Mouse (Mus musculus) neural tube, embryonic 10.5 days (tissue): ENCODE measurements around the gene Camkk2.

Experiments used
- DNase-seq: peaks from one replicate; pipeline ENCODE4 v3.0.0-alpha.2; 2017; ENCODE audit warnings: low spot score; ENCODE audit errors: extremely low spot score

Camkk2 gene

DNA sequence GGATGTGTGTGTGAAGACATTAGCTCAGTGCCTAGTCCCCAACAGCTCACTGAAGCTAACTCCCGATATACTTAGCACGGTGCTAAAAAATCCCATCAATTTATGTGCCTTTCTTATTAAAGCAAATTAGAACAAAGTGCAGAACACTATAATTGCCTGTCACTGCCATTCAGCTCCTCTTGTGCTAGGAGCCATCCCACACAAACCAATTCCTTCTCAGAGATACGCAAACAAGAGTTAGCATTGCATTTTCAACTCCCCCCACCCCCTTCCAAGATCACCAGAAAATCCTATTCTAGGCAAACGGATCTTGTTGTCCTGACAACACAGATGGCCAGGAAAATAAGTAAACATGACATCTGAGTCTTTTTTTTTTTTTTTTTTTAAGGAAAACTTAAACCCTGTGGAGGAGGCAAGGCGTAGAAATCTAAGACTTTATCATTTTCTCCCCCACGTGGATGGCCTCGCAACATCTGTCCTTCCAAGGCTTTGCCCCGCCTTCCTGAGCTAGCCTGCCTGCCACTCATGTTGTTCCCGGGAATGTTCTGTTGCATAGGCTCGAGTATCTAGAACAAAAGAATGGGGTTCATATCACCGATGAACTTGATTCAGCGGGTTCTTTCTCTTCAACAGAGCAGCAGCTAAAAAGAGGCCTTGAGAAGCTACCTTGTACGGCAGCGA lies 4.7 kb upstream of the Camkk2 start:
- no peak for DNase-seq

DNA sequence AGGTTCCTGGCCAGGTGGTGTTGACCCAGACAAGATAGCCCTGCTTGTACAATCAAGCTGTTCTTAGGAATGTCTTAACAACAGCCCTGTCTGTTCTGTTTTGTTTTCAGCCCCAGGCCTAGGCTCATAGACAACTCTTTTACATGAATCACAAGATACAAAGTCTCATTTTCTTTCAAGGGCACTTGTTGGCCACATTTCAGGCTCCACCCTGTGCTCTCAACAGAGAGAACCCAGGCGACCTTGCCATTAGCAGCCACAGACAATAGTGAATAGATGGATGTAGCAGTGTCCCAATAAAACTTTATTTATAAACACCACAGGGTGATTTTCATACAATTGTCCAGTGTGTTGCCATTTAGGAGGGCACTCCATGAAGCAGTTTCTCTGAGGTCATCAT lies 2.9 kb upstream of the Camkk2 start:
- DNase-seq = no peak

DNA sequence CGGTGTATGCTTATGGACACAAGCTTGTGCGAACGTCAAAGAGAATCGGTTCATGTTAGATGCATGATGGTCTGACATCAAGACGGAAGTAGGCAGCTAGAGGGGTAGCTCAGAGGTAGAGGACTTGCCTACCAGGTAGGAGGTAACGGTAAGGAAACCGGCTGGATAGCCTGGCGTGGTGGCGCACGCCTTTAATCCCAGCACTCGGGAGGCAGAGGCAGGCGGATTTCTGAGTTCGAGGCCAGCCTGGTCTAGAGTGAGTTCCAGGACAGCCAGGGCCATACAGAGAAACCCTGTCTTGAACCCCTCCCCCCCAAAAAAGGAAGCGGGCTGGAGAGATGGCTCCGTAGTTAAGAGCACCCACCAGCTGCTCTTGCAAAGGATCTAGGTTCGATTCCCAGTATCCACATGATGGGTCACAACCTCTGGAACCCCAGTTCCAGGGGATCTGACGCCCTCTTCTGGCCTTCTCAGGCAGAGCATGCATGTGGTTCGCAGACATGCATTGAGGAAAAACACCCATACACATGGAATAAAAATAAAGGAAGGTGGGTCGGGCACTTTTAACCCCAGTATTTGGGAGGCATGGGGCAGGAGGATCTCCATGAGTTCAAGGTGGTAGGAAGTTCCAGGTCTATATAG lies 1.7 kb upstream of the Camkk2 start:
- no peak for DNase-seq

DNA sequence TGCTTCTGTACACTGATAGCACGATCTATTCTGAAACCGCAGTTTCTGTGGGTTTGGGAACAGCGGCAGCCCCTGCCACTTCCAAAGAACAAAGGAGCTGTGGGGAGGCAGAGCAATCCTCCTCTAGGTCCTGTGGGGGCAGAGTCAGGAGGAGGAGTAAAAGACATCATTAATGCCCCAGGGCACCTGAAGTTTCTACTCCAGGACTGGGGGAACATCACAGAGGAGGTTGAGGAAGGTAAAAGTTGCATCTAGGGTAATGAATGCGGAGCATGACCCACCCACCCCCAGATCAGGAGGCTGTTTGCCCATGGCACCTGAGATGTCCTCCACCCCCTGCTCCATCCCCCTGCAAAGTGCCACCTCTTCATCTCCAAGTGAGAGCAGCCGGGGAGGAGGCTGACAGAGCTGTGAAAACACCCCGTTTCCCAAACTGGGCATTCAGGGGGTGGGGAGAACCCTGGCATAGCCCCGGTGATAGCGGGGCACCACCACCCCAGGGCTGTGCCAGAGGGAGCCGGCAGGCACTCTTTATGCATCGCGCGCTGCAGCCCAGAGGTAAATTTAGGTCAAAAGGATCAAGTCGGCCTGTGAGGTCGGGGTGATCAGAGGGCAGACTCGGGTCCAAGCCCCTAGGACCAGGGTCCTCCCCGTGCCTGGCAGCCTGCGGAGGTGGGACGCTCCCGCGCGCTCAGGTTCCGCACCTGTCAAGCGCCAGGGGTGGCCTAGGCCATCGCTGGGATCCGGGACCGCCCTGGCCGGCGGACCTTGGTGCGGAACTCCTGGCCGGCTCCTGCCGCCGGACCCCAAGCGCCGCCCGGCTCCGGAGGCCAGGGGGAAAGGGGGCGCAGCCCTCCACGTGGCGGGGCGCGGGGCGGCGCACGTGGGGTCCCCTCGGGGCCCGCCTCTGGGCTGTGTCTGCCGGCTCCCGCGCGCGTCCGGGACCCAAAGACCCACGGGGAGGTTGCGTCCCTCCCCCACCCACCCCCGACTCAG lies 680 bp downstream of the Camkk2 start:
- DNase-seq = peak; percentile 58

DNA sequence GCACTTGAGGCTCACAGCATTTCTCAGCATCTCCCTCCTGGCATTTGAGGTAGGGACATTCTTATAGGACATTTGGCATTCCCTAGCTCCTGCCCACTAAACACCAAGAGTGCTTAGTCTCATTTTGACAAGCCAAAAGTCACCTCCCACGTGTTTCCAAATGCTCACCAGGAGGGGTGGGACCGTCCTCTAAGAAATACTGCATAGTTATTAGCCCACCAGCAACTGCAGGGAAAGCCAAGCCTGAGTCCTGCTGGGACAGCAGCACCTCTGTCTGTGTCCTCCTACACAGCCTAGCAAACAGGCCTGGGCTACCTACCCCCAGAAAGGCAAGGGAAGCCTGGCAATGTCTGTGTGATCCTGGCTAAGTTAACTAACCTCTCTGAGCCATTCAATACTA lies 1.9 kb downstream of the Camkk2 start:
- no peak for DNase-seq

DNA sequence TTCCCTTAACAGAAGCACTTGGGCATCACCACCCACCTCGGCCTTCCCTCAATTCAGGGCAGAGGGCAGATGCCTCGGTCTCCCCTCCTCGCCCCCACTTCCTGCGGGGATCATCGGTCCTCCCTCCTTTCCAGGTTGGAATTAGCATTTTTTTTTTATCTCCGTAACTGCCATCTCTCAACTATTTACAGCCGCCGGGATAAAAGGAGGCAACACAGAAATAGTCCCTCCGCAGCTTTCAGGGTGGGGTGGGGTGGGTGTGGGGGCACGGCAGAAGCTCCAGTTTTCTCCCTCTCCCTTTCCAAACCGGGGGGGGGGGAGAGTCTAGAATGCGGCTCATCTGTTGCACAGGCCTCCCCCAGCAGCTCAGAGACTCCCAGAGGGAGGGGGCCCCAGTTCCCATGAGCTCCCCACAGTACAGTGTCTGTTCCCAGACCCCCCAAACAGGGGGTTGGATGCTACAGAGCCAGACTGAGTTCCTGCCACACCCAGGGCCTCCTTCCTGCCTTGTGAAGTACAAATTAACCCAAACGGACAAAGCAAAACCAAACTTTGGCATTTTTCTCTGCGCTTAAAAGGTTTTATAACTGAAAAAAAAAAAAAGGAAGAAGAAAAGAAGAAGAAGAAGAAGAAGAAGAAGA lies 3.4 kb downstream of the Camkk2 start:
- DNase-seq = no peak

DNA sequence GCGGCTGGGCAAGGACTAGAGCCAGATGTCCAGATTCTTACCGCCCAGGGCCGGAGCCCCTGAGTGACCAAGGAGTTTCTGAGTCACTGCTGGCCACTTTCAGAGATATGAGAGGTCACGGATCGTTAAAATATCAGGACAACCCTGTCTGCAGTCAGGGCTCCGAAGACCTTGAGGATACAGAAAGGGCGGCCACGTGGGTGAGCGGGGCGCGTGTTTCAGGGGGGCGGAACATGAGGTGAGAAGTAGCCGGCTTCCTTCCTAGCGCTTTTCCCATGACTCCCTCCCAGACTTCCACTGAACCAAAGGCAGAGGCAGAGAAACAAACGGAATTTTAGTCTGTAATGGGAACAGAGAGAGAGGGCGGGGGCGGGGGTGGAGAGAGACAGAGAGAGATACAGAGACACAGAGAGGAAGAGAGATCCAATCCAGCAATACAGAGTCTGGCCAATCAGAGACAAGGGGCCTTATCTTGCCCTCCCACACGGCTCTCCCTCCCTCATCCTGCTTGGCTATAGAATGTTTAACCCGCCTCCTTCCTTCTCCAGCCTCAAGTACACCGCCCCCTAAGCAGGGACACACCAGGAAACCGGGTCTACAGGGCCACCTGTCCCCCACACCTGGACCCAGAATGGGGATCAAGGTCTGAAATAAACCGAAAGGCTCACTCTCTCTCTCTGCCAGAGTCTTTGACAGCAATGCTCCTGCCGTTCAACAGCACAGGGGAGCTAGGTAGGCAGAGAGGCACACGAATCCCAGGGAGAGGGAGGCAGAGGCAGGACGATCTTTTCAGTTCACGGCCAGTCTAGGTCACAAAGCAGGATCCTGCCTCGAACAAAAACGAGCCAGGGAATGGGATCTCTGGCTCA lies 4.2 kb downstream of the Camkk2 start:
- DNase-seq = no peak

DNA sequence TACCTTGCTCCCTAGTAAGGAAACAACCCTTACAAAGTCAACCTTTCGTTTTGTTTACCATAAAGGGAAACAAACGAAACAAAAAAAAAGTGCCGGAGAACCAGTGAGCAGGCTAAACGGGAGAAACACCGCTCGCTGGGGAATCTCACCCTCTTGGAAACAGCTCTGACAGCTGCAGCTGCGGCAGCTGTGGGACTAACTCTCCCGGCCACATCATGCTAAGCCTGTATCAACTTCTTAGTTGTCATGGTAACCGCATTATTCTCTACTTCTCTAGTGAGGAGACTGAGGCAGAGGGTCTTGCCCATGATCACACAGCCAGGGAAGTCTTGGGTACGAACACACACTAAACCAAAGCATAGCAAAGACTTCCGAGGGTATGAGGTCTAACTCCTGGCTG lies 5.5 kb downstream of the Camkk2 start:
- DNase-seq = no peak

DNA sequence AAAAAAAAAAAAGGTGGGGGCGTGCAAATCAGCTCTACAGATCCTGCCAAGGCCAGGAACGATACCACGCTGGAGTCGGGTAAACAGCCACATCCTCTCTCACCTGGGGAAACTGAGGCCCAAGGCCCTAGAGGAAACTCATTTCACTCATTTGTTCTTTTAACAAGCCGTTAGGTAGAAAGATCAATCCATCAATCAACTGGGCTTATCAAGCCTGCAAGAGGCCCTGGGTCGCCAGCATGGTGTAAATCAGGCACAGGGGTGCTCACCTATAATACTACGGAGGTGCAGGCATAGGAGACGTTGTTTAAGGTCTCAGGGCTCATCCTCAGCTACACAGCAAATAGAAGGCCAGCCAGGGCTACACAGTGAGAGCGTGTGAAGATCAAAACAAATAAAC lies 7.8 kb downstream of the Camkk2 start:
- DNase-seq = no peak

DNA sequence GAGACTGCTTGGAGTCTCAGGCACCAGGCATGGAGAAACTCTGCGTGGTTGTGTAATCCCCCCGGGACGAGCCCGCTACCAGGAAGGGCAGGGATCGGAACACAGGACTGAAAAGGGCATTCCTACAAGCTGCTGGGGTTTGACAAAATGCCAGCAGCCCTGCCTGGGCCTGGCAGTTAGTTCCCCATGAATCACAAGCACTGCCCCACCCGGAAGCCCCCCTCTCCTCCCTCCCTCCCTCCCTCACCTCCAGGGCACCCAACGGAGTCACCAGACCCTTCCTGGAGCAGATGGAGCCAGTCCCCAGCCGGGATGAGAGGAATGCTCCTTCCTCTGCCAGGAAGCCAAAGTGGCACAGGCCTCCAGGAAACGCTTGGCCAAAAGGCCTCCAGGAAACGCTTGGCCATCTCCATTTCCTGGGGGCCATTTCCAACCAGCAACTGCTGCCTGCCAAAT lies 8.4 kb downstream of the Camkk2 start:
- DNase-seq = no peak

DNA sequence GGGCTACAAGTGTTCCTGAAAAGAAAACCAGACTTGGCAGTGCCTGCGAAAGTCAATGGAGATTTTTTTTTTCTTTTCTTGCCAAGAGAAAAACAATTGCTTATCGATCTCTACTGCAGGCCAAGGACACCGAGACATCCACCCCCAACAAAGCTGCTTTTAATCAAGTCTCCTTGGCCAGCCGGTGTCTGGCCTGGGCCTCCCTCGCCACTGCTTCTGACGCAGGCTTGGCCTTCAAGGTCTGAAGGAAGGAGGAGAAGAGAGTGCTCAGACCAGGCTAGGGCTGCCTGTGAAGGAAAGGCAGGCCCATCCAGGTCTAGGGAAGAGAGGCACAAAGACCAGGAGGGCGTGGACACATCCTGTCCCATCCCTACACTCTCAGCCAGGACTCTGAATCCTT lies 8.9 kb downstream of the Camkk2 start:
- no peak for DNase-seq

DNA sequence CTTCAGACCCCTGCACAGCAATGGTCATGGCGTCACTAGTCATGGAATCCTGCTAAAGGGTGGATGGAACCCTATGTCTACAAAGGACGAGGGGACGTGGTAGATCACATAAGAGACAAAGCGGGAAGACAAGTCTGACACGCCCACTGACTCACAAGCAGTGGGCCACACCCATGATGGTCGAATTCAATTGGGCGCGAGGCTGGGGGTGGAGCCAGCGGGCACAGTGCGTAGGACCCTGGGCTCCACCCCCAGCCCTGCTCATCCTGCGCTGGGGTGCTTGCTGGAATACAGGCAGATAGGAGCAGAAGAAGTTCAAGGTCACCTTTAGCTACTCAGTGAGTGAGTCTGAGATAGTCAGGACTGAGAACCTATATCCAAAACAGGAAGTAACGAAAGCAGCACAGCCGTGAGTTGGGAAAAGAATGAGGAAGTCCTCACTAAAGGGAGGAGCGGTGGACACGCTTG lies 10.1 kb downstream of the Camkk2 start:
- no peak for DNase-seq

DNA sequence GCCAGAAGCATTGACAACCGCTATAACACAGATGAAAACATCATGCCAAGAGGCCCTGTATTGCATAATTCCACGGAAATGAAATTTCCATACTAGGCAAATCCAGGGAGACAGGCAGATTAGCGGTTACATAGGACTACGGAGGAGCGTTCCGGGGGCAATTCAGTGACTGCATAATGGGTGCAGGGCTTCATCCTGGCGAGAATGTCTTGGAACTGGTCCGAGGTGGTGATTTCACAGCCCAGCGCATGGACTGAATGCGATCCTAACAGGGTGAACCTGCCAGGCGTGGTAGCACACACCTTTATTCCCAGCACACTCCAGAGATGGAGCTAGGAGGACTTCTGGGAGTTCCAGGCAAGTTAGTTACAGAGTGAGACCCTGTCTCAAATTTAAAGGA lies 11.9 kb downstream of the Camkk2 start:
- no peak for DNase-seq

DNA sequence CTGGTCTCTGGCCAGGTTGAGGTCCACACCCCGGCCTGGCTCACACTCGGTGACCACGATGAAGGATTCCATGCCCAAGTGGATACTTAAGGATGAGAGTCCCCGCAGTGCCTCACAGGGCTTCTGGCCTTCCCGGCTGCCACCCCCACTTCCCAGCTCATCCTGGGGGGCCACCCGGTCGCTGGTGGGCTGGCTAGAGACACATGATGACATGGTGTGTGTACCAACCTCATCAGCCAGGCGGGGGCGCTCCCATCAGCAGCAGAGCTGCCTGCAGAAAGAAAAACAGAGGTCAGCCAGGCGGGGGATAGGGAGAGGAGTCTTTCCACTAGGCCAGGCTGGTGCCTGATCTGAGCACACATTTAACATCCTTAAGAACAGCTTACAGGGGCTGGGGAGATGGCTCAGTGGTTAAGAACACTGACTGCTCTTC lies 15.2 kb downstream of the Camkk2 start:
- no peak for DNase-seq

DNA sequence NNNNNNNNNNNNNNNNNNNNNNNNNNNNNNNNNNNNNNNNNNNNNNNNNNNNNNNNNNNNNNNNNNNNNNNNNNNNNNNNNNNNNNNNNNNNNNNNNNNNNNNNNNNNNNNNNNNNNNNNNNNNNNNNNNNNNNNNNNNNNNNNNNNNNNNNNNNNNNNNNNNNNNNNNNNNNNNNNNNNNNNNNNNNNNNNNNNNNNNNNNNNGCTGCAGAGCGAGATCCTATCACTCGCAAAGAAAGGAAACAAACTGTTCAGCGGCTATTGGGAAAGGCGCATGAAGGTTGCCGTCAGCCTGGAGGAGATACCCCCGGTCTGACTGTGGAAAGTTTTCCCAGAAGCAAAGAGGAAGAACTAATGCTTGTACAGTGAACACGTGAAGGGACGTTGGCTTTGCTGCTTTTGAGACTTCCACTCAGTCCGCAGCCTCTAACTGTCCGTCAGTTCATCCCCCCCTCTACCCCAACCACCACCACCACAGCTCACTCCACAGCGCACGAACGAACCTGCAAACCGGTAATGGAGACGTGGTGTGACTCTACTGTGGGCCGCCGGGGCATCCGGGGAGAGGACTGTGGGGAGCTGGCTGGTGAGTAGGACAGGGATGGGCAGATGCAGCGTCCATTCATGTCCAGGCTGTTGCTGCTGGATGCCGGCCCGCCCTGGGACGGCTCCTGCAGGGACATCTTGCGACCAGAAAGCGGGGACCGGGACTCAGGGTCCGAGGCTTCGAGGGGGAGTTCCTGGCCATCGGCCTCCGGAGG lies 15.8 kb downstream of the Camkk2 start:
- no peak for DNase-seq

DNA sequence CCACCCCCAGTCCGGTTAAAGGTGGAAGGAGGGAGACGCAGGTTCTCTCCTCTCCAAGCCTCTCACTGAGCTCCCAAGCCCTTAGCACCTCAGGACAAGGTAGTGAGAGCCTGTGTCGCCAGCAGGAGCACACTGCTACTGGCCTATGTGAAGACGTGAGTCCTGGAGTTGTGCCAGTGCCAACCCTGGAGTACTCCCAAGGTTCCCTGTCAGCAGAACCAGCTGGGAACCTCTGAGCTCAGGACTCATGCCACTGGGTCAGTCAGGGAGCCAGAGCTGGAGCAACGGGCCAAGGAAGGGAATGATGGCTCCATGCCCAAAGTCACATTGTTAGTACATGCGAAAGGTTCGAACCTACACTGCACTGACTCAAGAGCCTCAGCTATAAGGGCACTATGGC lies 22.5 kb downstream of the Camkk2 start:
- DNase-seq = no peak

DNA sequence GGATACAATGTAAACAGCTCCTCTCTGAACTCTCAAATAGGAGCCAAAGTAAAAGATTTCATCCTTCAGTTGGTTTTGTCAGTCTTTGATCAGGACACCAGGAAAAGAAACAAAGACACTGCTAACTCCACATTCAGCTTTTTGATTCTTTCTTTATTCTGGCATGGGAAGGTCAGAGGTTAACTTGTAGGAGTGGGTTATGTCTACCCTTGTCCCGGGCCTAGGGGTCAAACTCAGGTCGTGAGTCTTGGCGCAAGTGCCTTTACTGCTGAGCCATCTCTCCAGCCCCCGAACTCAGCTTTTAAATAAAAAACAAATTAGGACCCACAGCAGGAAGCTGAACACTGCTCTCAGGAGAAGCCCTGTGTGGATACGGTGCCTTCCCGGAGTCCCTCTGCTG lies 23.1 kb downstream of the Camkk2 start:
- no peak for DNase-seq

DNA sequence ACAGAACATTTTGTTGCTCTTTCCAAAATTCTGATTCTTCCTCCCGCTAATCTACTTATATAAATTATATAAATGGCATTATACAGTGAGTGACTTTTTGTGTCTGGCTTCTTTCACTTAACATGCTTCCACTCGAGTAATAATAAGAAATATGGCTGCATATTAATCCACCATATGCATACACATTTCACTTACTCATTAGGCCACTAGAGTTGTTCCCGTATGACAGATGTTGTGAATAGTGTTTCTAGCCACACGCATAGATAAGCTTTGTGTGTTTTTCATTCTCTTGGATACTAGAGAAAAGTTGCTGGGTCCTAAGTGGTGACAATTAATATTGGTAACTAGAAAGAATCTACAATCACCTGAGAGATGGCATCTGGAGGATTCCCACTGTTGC lies 23.6 kb downstream of the Camkk2 start:
- no peak for DNase-seq

DNA sequence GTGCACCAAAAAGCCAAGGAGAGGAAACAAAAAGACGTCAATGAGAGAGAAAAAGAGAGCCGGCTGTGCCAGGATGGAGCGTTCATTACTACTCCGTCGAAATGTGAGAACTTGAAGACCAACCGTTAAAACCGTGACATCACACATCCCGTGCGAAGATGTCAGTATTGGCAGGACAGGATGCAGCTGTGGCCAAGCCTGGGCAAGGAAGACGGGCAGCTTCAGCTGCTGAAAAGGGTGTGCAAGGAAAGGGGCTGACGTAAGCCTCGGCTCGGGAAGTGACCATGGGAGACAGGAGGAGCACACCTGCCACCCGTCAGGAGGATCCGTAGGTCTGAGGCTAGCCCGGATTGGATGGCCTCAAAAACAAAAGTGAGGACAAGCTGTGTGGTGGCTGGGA lies 24.7 kb downstream of the Camkk2 start:
- no peak for DNase-seq

DNA sequence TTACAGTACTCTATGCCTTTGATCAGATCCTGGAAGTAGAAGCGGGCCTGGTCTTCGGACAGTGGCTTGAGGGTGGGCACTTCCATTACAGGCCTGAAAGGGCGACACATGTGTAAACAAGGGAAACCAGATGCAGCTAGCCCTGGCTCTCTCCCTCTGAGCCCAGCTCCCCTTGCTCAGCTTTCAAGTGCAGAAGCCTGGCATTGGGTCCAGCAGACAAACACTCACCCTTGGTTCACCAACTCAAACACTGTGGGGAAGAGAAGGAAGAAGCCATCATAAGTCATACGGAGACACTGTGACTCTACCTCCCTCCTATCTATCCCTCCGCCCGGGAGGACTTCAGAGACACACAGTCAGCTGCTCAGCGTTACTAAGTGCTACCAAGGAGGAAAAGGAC lies 31.3 kb downstream of the Camkk2 start:
- DNase-seq = no peak
